Mouse (Mus musculus) intestine, embryonic 15.5 days (tissue): ENCODE measurements around the gene Rpl36. TPM values are rescaled to one million over a fixed set of nuclear protein-coding genes. Genes with fewer than 3 reads are reported as not detected.

ENCODE experiments used
- polyA plus RNA-seq: library from polyadenylated mRNA; unstranded; fragments of >200 nt; fragmentation: Nextera tagmentation; extraction: Ambion mirVana; gene quantifications from 2 replicates; pipeline ENCODE4 v1.2.1, GENCODE M21; 2015

The Rpl36 gene
- polyA plus RNA-seq, 1 experiment from 2014 or later: 1,919 TPM

Other genes with a start within 250 kb of the Rpl36 start
- gene Ptprs, start 136.9 kb upstream of the Rpl36 start, polyA plus RNA-seq: 56.3 and 56.8 TPM in 2 replicates
- gene Znrf4, start 101.0 kb upstream of the Rpl36 start, polyA plus RNA-seq: not detected in 2 replicates
- 1.3 and 1.4 TPM in 2 replicates for gene Gm20219, start 59.0 kb upstream of the Rpl36 start, polyA plus RNA-seq
- gene Safb2, start 28.8 kb upstream of the Rpl36 start, polyA plus RNA-seq: 66.7 and 74.7 TPM in 2 replicates
- 79.3 and 86.2 TPM in 2 replicates for gene Safb, start 28.6 kb upstream of the Rpl36 start, polyA plus RNA-seq
- 283 and 287 TPM in 2 replicates for gene 2410015M20Rik, start 3.6 kb upstream of the Rpl36 start, polyA plus RNA-seq
- 62.6 and 70.0 TPM in 2 replicates for gene Lonp1, start 13.5 kb downstream of the Rpl36 start, polyA plus RNA-seq
- 0.48 and 0.68 TPM in 2 replicates for gene Catsperd, start 14.7 kb downstream of the Rpl36 start, polyA plus RNA-seq
- gene Ranbp3, start 59.9 kb downstream of the Rpl36 start, polyA plus RNA-seq: 73.5 and 76.2 TPM in 2 replicates
- gene Ndufa11, start 104.4 kb downstream of the Rpl36 start, polyA plus RNA-seq: 471 and 522 TPM in 2 replicates
- 14.3 and 15.2 TPM in 2 replicates for gene Vmac, start 104.6 kb downstream of the Rpl36 start, polyA plus RNA-seq
- gene Nrtn, start 144.1 kb downstream of the Rpl36 start, polyA plus RNA-seq: 9.9 and 10.7 TPM in 2 replicates
- gene Dus3l, start 151.3 kb downstream of the Rpl36 start, polyA plus RNA-seq: 38.7 and 42.8 TPM in 2 replicates
- gene Prr22, start 156.8 kb downstream of the Rpl36 start, polyA plus RNA-seq: 1.2 and 1.6 TPM in 2 replicates
- gene Rfx2, start 217.6 kb downstream of the Rpl36 start, polyA plus RNA-seq: 3.1 and 4.4 TPM in 2 replicates